Mouse (Mus musculus) megakaryocyte progenitor cell, adult 5-6 weeks (primary cell): ENCODE measurements around the gene Gm10642. TPM values are rescaled to one million over a fixed set of nuclear protein-coding genes. Genes with fewer than 3 reads are reported as not detected.

ENCODE experiments used
- total RNA-seq, 2 experiments: library from RNA; stranded (forward) in 1 of 2; stranded (reverse) in 1 of 2; fragments of 157-497, 149-512 nt in 1 of 2; fragments of 200-1000 nt in 1 of 2; gene quantifications; 2 replicates each; pipeline versions ENCODE4 v1.2.3 to v1.2.4; 2015 to 2017

Gene Gm10642
- total RNA-seq, 2 experiments from 2014 or later, result 0.92 TPM; not detected in 1

Other genes starting within 250 kb of the Gm10642 start
- gene Ccnb2, start 234.7 kb upstream of the Gm10642 start, total RNA-seq (2015), result 117 and 125 TPM in 2 replicates
- 73.8 and 86.8 TPM in 2 replicates for gene Ccnb2, start 234.7 kb upstream of the Gm10642 start, total RNA-seq (2017)
- gene Rnf111, start 152.5 kb upstream of the Gm10642 start, total RNA-seq (2015), result 43.8 and 49.2 TPM in 2 replicates
- gene Rnf111, start 152.5 kb upstream of the Gm10642 start, total RNA-seq (2017), result 22.0 and 31.2 TPM in 2 replicates
- gene Sltm, start 113.5 kb upstream of the Gm10642 start, total RNA-seq (2015), result 87.6 and 105 TPM in 2 replicates
- 75.6 and 111 TPM in 2 replicates for gene Sltm, start 113.5 kb upstream of the Gm10642 start, total RNA-seq (2017)
- 10.1 and 12.5 TPM in 2 replicates for gene Mindy2, start 923 bp downstream of the Gm10642 start, total RNA-seq (2015)
- 9.9 and 11.9 TPM in 2 replicates for gene Mindy2, start 923 bp downstream of the Gm10642 start, total RNA-seq (2017)
- gene Adam10, start 22.7 kb downstream of the Gm10642 start, total RNA-seq (2015), result 105 and 107 TPM in 2 replicates
- 42.0 and 51.7 TPM in 2 replicates for gene Adam10, start 22.7 kb downstream of the Gm10642 start, total RNA-seq (2017)